Mouse (Mus musculus) liver, embryonic 14.5 days (tissue): ENCODE measurements around the gene Pdzk1ip1. TPM values are rescaled to one million over a fixed set of nuclear protein-coding genes. Genes with fewer than 3 reads are reported as not detected.
A peak's percentile ranks its signal among the peaks of the same experiment; 100 is the strongest.

ENCODE experiments used
- ATAC-seq: fragments of 200-750 bp; cut with Nextera tagmentation; 2 replicates; pipeline ENCODE4 v1.8.0; 2017; ENCODE audit warnings: moderate number of reproducible peaks, mild to moderate bottlenecking, moderate library complexity; ENCODE audit not compliant: insufficient read depth
- DNase-seq, 3 experiments: peaks; one replicate each; pipeline ENCODE4 v3.0.0-alpha.2; 2012 to 2013; ENCODE audit warnings: low read depth in 3 of 3, low spot score in 3 of 3
- H3K27ac ChIP-seq: fragments of 300-500 bp; sonication (generic); 2 replicates; pipeline ENCODE4 v1.5.1; 2014; ENCODE audit warnings: moderate library complexity, mild to moderate bottlenecking, control low read depth, inconsistent platforms
- H3K27me3 ChIP-seq: fragments of 300-500 bp; sonication (generic); 2 replicates; pipeline ENCODE4 v1.6.1; 2014; ENCODE audit warnings: mild to moderate bottlenecking, low read length, moderate library complexity; ENCODE audit not compliant: control insufficient read depth, insufficient read depth
- H3K36me3 ChIP-seq: fragments of 300-500 bp; sonication (generic); replicated peaks from 2 replicates; pipeline ENCODE4 v1.6.1; 2014; ENCODE audit warnings: low read depth; ENCODE audit not compliant: control insufficient read depth, insufficient read depth
- H3K4me1 ChIP-seq, 2 experiments: fragments of 200-500 bp in 1 of 2; fragments of 300-500 bp in 1 of 2; sonication (generic) in 1 of 2; replicated peaks; 2 replicates each; pipeline ENCODE4 v1.6.1; 2012 to 2014; ENCODE audit warnings: antibody characterized with exemption in 1 of 2, inconsistent platforms in 1 of 2, low read length in 1 of 2; ENCODE audit not compliant: control insufficient read depth in 2 of 2, insufficient read depth in 2 of 2
- H3K4me2 ChIP-seq: fragments of 300-500 bp; sonication (generic); 2 replicates; pipeline ENCODE4 v1.6.1; 2014; ENCODE audit warnings: low read depth, mild to moderate bottlenecking, control low read depth, moderate library complexity
- H3K4me3 ChIP-seq, 2 experiments: fragments of 200-500 bp in 1 of 2; fragments of 300-500 bp in 1 of 2; sonication (generic) in 1 of 2; 2 replicates each; pipeline ENCODE4 v1.5.1; 2012 to 2014; ENCODE audit warnings: low read depth in 2 of 2, low read length in 2 of 2, mild to moderate bottlenecking in 2 of 2, control low read depth in 1 of 2, inconsistent platforms in 1 of 2, moderate library complexity in 1 of 2; ENCODE audit not compliant: insufficient read depth in 1 of 2
- H3K9ac ChIP-seq: fragments of 300-500 bp; sonication (generic); replicated peaks from 2 replicates; pipeline ENCODE4 v1.6.1; 2014; ENCODE audit warnings: mild to moderate bottlenecking, control low read depth, moderate library complexity
- H3K9me3 ChIP-seq: fragments of 300-500 bp; sonication (generic); 2 replicates; pipeline ENCODE4 v1.6.1; 2016; ENCODE audit warnings: low read length, mixed read lengths; ENCODE audit not compliant: control insufficient read depth
- CTCF ChIP-seq: IDR thresholded peaks from 2 replicates; pipeline ENCODE4 v1.5.1; 2016; ENCODE audit warnings: antibody characterized with exemption, low read depth, control low read depth
- EP300 ChIP-seq: IDR thresholded peaks from 2 replicates; pipeline ENCODE4 v1.6.1; 2016; ENCODE audit warnings: antibody characterized with exemption, low read depth
- WGBS: fragments of 180-500 bp; shearing (Covaris S2); extraction: QIAGEN DNeasy Blood & Tissue Kit; methylation state at CpG from one replicate; pipeline ENCODE4 v1.1.7; 2014; ENCODE audit not compliant: insufficient replicate concordance; 5-methylcytosine and 5-hydroxymethylcytosine counted together
- polyA plus RNA-seq, 2 experiments: library from polyadenylated mRNA; depleted of rRNA in 1 of 2; stranded (reverse) in 1 of 2; unstranded in 1 of 2; fragments of >200 nt; fragmentation: Nextera tagmentation in 1 of 2; extraction: Ambion mirVana in 1 of 2; gene quantifications; 2 replicates each; pipeline versions ENCODE4 v1.2.1 to v1.2.3; 2012 to 2014

Gene Pdzk1ip1
- polyA plus RNA-seq, 2 experiments = 24.4 to 24.5 TPM

DNA sequence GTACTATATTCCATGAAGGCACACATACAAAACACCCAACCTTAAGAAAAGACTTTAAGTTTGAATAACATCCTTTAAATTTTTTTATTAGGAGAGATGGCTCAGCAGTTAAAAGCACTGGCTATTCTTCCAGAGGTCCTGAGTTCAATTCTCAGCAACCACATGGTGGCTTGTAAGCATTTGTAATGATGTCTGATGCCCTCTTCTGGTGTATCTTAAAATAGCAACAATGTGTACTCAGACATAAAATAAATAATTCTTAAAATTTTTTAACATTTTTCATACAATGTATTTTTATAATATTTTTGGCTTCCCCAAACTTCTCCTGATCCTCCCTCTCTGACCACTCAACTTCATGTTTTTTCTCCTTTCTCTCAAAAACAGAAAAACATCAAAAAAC lies 36.2 kb downstream of the Pdzk1ip1 start:
- DNase-seq = no peak
- H3K9me3 ChIP-seq = no peaks in the 10 kb centered on the region

DNA sequence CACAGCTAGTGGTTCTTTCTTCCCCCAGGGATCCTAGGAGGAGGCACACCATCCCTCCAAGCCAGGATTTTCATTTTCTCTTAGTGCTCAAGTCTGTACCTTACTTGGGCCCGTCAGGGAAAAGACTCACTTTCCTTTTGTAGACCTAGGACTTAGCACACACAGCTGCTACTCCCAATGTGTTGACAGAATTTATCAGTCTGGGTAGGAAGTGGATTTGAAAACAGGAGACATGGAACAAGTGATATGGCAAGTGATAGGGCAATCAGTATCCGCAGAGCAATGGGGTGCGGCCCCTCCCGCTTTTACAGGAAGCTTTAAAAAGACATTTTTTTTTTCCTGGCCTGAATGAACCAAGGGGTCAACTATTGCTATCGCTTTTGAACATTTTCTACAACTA lies 44.6 kb downstream of the Pdzk1ip1 start:
- DNase-seq (no peak), ATAC-seq (peak; percentile 35; the same call in 1 of the 2 replicates)
- Histone ChIP-seq H3K4me2 (no peak overlapping the region), H3K9me3 (no peaks in the 10 kb centered on the region), H3K9ac (no peak overlapping the region), H3K36me3 (no peaks in the 10 kb centered on the region), H3K4me3 (no peak overlapping the region), H3K4me1 (no peaks in the 10 kb centered on the region; a peak in 1 of 4 replicates), H3K27ac (no peak overlapping the region), H3K27me3 (peaks cover 6% of the 10 kb centered on the region)
- no peak for TF ChIP-seq CTCF
- 0 out of 2 replicates have a peak, but pooled peaks have one; percentile 14 for TF ChIP-seq EP300
- 3% methylated on average over 5 of the region's 5 CpGs for WGBS

More for the DNA sequence above, 36.2 kb downstream of the Pdzk1ip1 start:
- Histone ChIP-seq H3K9ac (no peak overlapping the region), H3K4me1 (no peaks in the 10 kb centered on the region), H3K4me2 (no peak overlapping the region), H3K27me3 (no peaks in the 10 kb centered on the region), H3K4me3 (no peak overlapping the region), H3K27ac (no peak overlapping the region), H3K36me3 (no peaks in the 10 kb centered on the region)
- TF ChIP-seq EP300 = no peak
- peak; percentile 38; the same call in 1 of the 2 replicates for TF ChIP-seq CTCF
- no peak for ATAC-seq

DNA sequence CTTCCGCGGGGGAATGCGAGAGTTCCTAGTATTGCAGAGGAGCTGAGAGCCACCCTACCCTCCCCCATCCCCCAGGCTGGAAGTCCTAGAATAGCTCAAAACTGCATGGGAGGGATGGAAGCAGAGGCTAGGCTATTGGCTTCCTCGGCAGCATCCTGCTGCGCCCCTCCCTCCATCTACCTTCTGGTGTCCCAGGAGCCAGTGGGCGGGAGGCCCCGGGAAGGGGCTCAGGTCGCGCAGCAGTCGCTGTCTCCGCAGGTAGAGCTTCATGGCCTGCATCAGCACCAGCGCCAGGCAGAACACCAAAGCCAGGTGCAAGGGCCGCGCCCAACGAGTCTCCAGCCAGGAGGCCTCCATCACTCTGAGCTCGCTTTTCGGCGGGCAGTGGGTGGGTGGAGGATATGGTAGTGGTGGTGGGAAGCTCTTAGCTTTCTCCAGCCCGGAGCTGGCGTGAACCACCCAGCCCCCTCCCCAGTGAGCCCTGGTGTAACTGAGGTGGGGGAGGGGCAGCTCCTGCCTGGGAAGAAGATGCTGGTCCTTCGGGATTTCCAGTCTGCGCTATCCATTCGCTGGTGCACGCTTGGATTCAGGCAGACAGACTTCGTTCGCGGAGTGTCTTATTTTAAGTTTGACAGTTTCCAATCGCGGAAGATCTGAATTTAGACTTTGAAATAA lies 45.2 kb downstream of the Pdzk1ip1 start, which contains the start of gene Cyp4x1:
Gene Cyp4x1, minus strand, starts transcription at position 661 of the 675 bp plus-strand sequence.
- H3K4me3 ChIP-seq = no peak within 1 kb of the TSS
- peaks cover 6% of the 10 kb centered on the region for H3K27me3 ChIP-seq
- no peaks in the 10 kb centered on the region; a peak in 1 of 4 replicates for H3K4me1 ChIP-seq
- no peaks in the 10 kb centered on the region for H3K9me3 ChIP-seq
- H3K4me2 ChIP-seq = no peak within 1 kb of the TSS
- 3% methylated on average over 29 of the region's 29 CpGs for WGBS
- H3K27ac ChIP-seq = no peak within 1 kb of the TSS
- no peak for TF ChIP-seq EP300
- no peak for TF ChIP-seq CTCF
- H3K9ac ChIP-seq = no peak within 1 kb of the TSS
- no peaks in the 10 kb centered on the region for H3K36me3 ChIP-seq
- DNase-seq (no peak), ATAC-seq (0 out of 2 replicates have a peak, but pooled peaks have one; percentile 18)

DNA sequence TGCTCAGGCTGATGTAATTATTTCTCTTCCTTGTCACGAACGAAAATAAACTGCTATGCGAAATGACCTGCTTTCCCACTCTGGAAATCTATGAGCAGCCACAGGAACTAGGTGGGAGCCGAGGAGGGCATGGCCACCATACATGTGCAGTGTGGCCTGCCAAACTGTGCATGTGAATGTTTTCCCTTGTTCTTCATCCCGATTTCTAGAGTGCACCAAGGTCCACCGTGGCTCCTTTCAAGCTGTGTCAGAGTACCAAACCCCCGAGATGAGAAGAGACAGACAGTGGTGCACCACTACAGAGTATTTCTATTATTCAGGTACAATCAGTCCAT lies 45.8 kb downstream of the Pdzk1ip1 start:
- no peak for TF ChIP-seq EP300
- TF ChIP-seq CTCF = no peak

More for the DNA sequence above, 45.8 kb downstream of the Pdzk1ip1 start:
- Histone ChIP-seq H3K27me3 (peaks cover 6% of the 10 kb centered on the region), H3K27ac (no peak overlapping the region), H3K9me3 (no peaks in the 10 kb centered on the region), H3K36me3 (no peaks in the 10 kb centered on the region), H3K9ac (no peak overlapping the region), H3K4me2 (no peak overlapping the region), H3K4me3 (no peak overlapping the region), H3K4me1 (no peaks in the 10 kb centered on the region; a peak in 1 of 4 replicates)
- ATAC-seq (no peak), DNase-seq (no peak)
- 27% methylated on average over 7 of the region's 7 CpGs for WGBS

Other genes with a start within 250 kb of the Pdzk1ip1 start
- gene Foxd2, start 179.8 kb upstream of the Pdzk1ip1 start, polyA plus RNA-seq (2012; rRNA removed) = 0.02 TPM in 2 replicates
- gene Foxd2, start 179.8 kb upstream of the Pdzk1ip1 start, polyA plus RNA-seq (2014; fragmentation: Nextera tagmentation; extraction: Ambion mirVana) = not detected in 2 replicates
- gene Foxe3, start 162.7 kb upstream of the Pdzk1ip1 start, polyA plus RNA-seq (2012; rRNA removed) = not detected in 2 replicates
- gene Foxe3, start 162.7 kb upstream of the Pdzk1ip1 start, polyA plus RNA-seq (2014; fragmentation: Nextera tagmentation; extraction: Ambion mirVana) = not detected in 2 replicates
- 11.8 and 17.9 TPM in 2 replicates for gene Cmpk1, start 101.5 kb upstream of the Pdzk1ip1 start, polyA plus RNA-seq (2012; rRNA removed)
- 61.0 and 67.4 TPM in 2 replicates for gene Cmpk1, start 101.5 kb upstream of the Pdzk1ip1 start, polyA plus RNA-seq (2014; fragmentation: Nextera tagmentation; extraction: Ambion mirVana)
- gene Stil, start 88.5 kb upstream of the Pdzk1ip1 start, polyA plus RNA-seq (2012; rRNA removed) = 6.1 and 8.7 TPM in 2 replicates
- gene Stil, start 88.5 kb upstream of the Pdzk1ip1 start, polyA plus RNA-seq (2014; fragmentation: Nextera tagmentation; extraction: Ambion mirVana) = 12.1 and 12.9 TPM in 2 replicates
- 72.6 and 74.7 TPM in 2 replicates for gene Tal1, start 32.3 kb upstream of the Pdzk1ip1 start, polyA plus RNA-seq (2012; rRNA removed)
- 55.6 and 60.9 TPM in 2 replicates for gene Tal1, start 32.3 kb upstream of the Pdzk1ip1 start, polyA plus RNA-seq (2014; fragmentation: Nextera tagmentation; extraction: Ambion mirVana)
- 0.05 and 0.06 TPM in 2 replicates for gene Cyp4x1, start 45.6 kb downstream of the Pdzk1ip1 start, polyA plus RNA-seq (2012; rRNA removed)
- gene Cyp4x1, start 45.6 kb downstream of the Pdzk1ip1 start, polyA plus RNA-seq (2014; fragmentation: Nextera tagmentation; extraction: Ambion mirVana) = 0.08 TPM in 2 replicates
- not detected in 2 replicates for gene Cyp4a29, start 153.4 kb downstream of the Pdzk1ip1 start, polyA plus RNA-seq (2012; rRNA removed)
- gene Cyp4a29, start 153.4 kb downstream of the Pdzk1ip1 start, polyA plus RNA-seq (2014; fragmentation: Nextera tagmentation; extraction: Ambion mirVana) = not detected in 2 replicates
- gene Cyp4a12a, start 210.3 kb downstream of the Pdzk1ip1 start, polyA plus RNA-seq (2012; rRNA removed) = 0.01 TPM in 1 of 2 replicates, not detected in the other
- gene Cyp4a12a, start 210.3 kb downstream of the Pdzk1ip1 start, polyA plus RNA-seq (2014; fragmentation: Nextera tagmentation; extraction: Ambion mirVana) = 0.05 TPM in 1 of 2 replicates, not detected in the other